Mouse (Mus musculus): ENCODE measurements at regions not wholly inside any gene's neighbourhood (a gene's known extent, or its start where the extent isn't known, plus 50 kb on each side); places are given as distances from the start of the nearest gene placed in this dataset.

DNA sequence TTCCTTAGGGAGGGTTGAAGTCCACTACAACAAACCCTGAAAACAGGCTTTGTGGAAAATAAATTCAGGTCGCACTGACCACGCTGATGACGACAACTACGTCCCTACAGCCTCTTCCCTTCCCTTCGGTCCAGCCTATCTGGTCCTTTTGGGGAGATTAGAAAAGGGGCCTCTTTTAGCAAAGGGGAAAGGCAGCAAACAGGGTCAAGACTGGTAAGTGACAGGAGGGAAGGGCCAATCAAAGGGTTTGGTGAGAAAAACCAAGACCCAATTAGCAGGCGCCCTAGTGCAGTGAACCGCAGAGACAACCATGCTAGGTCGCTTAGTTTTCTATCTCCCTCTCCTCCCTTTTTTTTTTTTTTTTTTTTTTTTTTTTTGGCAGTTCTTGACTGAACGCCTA, 124.2 kb upstream of the Kit start:
- Histone ChIP-seq H3K4me1 (ENCODE audit: control insufficient read depth, insufficient read depth, low read length) (no peaks in the 10 kb centered on the region), H3K36me3 (ENCODE audit: control insufficient read depth, insufficient read depth) (no peaks in the 10 kb centered on the region), H3K27ac (ENCODE audit: low read length) (no peak overlapping the region), H3K9ac (ENCODE audit: low read length) (no peak overlapping the region), H3K27me3 (ENCODE audit: control insufficient read depth, insufficient read depth, low read length) (peaks cover 2% of the 10 kb centered on the region; the same call in 1 of the 2 replicates), H3K9me3 (replicated peaks; ENCODE audit: control insufficient read depth, low read length) (no peaks in the 10 kb centered on the region), H3K4me3 (ENCODE audit: low read length) (no peak overlapping the region), H3K4me2 (ENCODE audit: low read depth, low read length) (no peak overlapping the region)
- no peak for ATAC-seq (replicated peaks; ENCODE audit: extremely low read depth, insufficient read depth, low FRiP score)
- 56% methylated on average over 9 of the region's 9 CpGs for WGBS

DNA sequence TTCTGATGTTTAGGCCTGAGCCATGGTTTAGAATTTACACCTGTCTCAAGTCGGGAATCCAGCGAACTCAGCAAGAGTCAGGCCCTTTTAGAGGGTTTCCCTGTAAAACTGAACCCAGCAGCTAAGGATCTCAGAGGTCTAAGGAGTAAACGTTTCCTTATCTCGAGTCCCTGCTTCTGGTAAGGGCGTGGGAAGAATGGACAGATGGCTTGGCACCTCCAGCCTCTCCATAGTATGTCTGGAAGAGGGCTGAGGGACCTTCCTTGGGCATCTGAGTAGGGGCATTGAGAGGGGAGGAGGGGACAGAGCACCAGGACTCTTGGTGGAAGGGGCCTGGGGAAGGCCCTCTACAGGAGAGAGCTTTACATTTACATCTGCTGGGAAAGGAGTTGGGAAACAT, 123.6 kb upstream of the Kit start:
- WGBS = 43% methylated on average over 5 of the region's 5 CpGs
- H3K4me1 ChIP-seq (ENCODE audit: control insufficient read depth, insufficient read depth, low read length) = no peaks in the 10 kb centered on the region

DNA sequence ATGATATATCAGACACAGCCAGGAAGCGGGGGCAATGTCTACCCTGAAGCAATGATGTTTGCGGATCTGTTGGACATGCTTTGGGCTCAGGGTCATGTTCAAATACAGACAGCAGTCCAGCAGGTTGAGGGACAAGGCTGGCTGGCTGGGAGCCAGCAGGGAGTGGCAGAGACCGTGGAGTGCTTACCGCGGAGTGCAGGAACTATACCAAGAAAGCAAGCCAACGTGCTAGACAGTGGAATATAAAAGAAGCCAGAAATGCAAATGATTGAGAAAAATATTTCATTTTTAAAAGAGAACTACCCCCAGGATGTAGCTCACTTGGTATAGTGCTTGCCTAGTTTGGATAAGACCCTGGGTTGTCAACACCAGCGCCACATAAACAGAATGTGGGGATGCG, 123.0 kb upstream of the Kit start:
- Histone ChIP-seq H3K4me2 (ENCODE audit: low read depth, low read length) (no peak overlapping the region), H3K4me3 (ENCODE audit: low read length) (no peak overlapping the region), H3K9ac (ENCODE audit: low read length) (no peak overlapping the region), H3K9me3 (replicated peaks; ENCODE audit: control insufficient read depth, low read length) (no peaks in the 10 kb centered on the region), H3K36me3 (ENCODE audit: control insufficient read depth, insufficient read depth) (no peaks in the 10 kb centered on the region), H3K27me3 (ENCODE audit: control insufficient read depth, insufficient read depth, low read length) (peaks cover 2% of the 10 kb centered on the region; the same call in 1 of the 2 replicates), H3K4me1 (ENCODE audit: control insufficient read depth, insufficient read depth, low read length) (no peaks in the 10 kb centered on the region), H3K27ac (ENCODE audit: low read length) (no peak overlapping the region)
- ATAC-seq (replicated peaks; ENCODE audit: extremely low read depth, insufficient read depth, low FRiP score) = no peak
- 43% methylated on average over 8 of the region's 8 CpGs for WGBS

More for the DNA sequence above, 123.6 kb upstream of the Kit start:
- H3K4me3 ChIP-seq (ENCODE audit: low read length) = no peak overlapping the region
- no peak overlapping the region for H3K27ac ChIP-seq (ENCODE audit: low read length)
- H3K9me3 ChIP-seq (replicated peaks; ENCODE audit: control insufficient read depth, low read length) = no peaks in the 10 kb centered on the region
- ATAC-seq (replicated peaks; ENCODE audit: extremely low read depth, insufficient read depth, low FRiP score) = no peak
- H3K9ac ChIP-seq (ENCODE audit: low read length) = no peak overlapping the region
- peaks cover 2% of the 10 kb centered on the region; the same call in 1 of the 2 replicates for H3K27me3 ChIP-seq (ENCODE audit: control insufficient read depth, insufficient read depth, low read length)
- no peak overlapping the region for H3K4me2 ChIP-seq (ENCODE audit: low read depth, low read length)
- H3K36me3 ChIP-seq (ENCODE audit: control insufficient read depth, insufficient read depth) = no peaks in the 10 kb centered on the region

DNA sequence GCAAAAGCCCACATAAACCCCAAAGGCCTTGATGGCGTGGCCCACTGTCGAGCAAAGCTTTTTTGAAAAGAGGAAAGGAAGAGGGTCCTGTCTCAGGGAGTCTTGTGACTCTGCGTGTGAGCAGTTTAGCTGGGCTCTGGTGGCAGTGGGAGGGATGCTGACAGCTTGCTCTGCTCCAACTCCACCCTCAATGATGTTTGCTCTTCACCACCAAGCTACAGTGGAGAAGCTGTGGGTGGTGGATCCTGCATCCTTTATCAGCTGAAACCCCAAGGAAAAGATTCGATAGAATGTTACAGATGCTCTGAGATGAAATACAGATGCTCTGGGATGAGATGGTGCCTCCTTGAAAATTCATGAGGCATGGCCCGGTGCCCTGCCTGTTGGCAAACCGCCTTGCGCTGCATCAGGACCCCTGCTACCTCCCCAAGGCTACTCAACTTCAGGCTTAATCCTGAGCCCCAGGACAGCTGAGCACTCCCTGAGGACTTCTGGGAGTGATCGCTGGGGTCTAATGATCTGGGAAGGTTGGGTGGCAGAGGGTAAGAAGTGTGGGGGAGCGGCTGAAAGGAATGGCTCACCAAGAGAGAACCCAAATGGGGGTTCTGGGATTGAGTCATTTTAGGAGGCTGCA, 120.8 kb upstream of the Kit start:
- Histone ChIP-seq H3K27me3 (ENCODE audit: control insufficient read depth, insufficient read depth, low read length) (peaks cover 2% of the 10 kb centered on the region; the same call in 1 of the 2 replicates), H3K9me3 (replicated peaks; ENCODE audit: control insufficient read depth, low read length) (no peaks in the 10 kb centered on the region), H3K4me1 (ENCODE audit: control insufficient read depth, insufficient read depth, low read length) (no peaks in the 10 kb centered on the region), H3K9ac (ENCODE audit: low read length) (no peak overlapping the region), H3K27ac (ENCODE audit: low read length) (no peak overlapping the region), H3K4me2 (ENCODE audit: low read depth, low read length) (no peak overlapping the region), H3K36me3 (ENCODE audit: control insufficient read depth, insufficient read depth) (no peaks in the 10 kb centered on the region), H3K4me3 (ENCODE audit: low read length) (no peak overlapping the region)
- 72% methylated on average over 9 of the region's 9 CpGs for WGBS
- ATAC-seq (replicated peaks; ENCODE audit: extremely low read depth, insufficient read depth, low FRiP score) = no peak

DNA sequence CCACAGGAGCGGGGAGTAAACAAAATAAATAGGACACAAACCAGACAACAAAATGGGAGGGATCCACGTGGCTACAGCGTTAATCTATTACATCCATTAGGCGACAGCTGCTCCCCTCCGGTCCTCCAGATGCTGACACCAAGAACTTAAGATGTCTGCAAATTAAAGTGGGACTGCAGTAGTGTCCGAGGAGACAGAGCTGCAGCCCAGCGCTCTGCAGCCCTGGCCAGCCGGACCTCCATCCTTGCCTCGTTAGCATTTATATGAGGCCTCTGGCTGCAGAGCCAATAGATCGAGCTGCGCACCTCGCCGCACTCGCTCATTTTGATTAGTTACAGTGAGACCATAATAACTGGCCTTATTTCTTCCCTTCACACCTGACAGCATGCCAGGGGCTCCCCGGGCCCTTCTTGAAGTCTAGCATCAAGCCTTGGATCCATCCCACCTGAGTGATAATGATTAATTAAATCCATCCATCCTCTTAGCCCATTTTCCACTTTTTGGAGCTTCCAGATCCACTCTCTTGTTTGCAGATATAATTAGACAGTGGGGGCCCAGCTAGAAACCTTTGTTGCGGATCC, 119.7 kb upstream of the Kit start:
- H3K27me3 ChIP-seq (ENCODE audit: control insufficient read depth, insufficient read depth, low read length) = no peaks in the 10 kb centered on the region; the same call in 1 of the 2 replicates
- H3K4me1 ChIP-seq (ENCODE audit: control insufficient read depth, insufficient read depth, low read length) = no peaks in the 10 kb centered on the region
- no peak for ATAC-seq (replicated peaks; ENCODE audit: extremely low read depth, insufficient read depth, low FRiP score)
- H3K4me2 ChIP-seq (ENCODE audit: low read depth, low read length) = no peak overlapping the region
- no peaks in the 10 kb centered on the region for H3K36me3 ChIP-seq (ENCODE audit: control insufficient read depth, insufficient read depth)
- H3K4me3 ChIP-seq (ENCODE audit: low read length) = no peak overlapping the region
- no peak overlapping the region for H3K9ac ChIP-seq (ENCODE audit: low read length)
- H3K27ac ChIP-seq (ENCODE audit: low read length) = no peak overlapping the region
- H3K9me3 ChIP-seq (replicated peaks; ENCODE audit: control insufficient read depth, low read length) = no peaks in the 10 kb centered on the region
- WGBS = 79% methylated on average over 16 of the region's 16 CpGs

DNA sequence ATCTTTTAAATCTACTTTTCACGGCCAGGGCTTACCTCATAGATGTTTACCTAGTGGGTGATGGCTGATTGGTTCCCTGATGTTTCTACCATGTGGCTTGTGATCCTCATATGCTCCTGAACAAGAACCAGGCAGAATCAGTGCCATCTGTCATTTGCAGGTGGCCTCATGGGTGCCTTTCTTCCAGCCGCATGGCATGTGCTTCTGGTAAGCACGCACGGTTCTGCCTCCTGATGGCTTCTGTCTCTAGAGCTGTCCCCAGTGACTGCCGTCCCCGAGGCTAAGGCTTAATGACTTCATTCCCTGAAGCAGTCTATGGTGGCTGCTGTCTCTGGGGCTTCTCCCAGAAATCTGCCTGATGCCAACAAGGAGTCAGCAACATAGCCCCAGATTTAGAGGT, 117.3 kb upstream of the Kit start:
- 0 out of 2 replicates have a peak, but pooled peaks cover 3% of the 10 kb centered on the region for H3K4me1 ChIP-seq (ENCODE audit: control insufficient read depth, insufficient read depth, low read length)

DNA sequence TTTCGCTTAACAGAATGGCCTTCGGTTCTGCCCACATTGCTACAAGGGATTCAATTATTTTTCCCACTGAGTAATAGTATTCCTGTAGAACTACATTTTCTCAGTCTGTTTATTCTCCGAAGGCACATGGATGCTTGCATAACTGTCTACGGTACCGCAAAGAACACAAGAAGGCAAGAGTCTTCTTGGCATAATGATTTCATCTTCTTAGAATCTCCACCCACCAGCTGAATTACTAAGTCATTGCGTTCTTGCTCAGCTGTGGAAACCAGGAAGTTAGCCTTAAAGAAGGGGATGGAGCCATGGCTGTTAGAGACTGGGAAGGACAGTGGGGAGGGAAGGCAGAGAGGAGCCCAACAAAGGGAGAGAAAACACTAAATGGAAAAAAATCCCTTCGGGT, 116.4 kb upstream of the Kit start:
- Histone ChIP-seq H3K36me3 (ENCODE audit: control insufficient read depth, insufficient read depth) (no peaks in the 10 kb centered on the region), H3K4me1 (ENCODE audit: control insufficient read depth, insufficient read depth, low read length) (0 out of 2 replicates have a peak, but pooled peaks cover 3% of the 10 kb centered on the region), H3K27ac (ENCODE audit: low read length) (no peak overlapping the region), H3K4me2 (ENCODE audit: low read depth, low read length) (no peak overlapping the region), H3K9ac (ENCODE audit: low read length) (no peak overlapping the region), H3K27me3 (ENCODE audit: control insufficient read depth, insufficient read depth, low read length) (no peaks in the 10 kb centered on the region), H3K4me3 (ENCODE audit: low read length) (no peak overlapping the region), H3K9me3 (replicated peaks; ENCODE audit: control insufficient read depth, low read length) (no peaks in the 10 kb centered on the region)
- WGBS = 87% methylated on average over 7 of the region's 7 CpGs
- no peak for ATAC-seq (replicated peaks; ENCODE audit: extremely low read depth, insufficient read depth, low FRiP score)

More for the DNA sequence above, 117.3 kb upstream of the Kit start:
- ATAC-seq (replicated peaks; ENCODE audit: extremely low read depth, insufficient read depth, low FRiP score) = no peak
- 82% methylated on average over 6 of the region's 6 CpGs for WGBS
- Histone ChIP-seq H3K9me3 (replicated peaks; ENCODE audit: control insufficient read depth, low read length) (no peaks in the 10 kb centered on the region), H3K4me3 (ENCODE audit: low read length) (no peak overlapping the region), H3K9ac (ENCODE audit: low read length) (no peak overlapping the region), H3K36me3 (ENCODE audit: control insufficient read depth, insufficient read depth) (no peaks in the 10 kb centered on the region), H3K27me3 (ENCODE audit: control insufficient read depth, insufficient read depth, low read length) (no peaks in the 10 kb centered on the region), H3K27ac (ENCODE audit: low read length) (no peak overlapping the region), H3K4me2 (ENCODE audit: low read depth, low read length) (no peak overlapping the region)

DNA sequence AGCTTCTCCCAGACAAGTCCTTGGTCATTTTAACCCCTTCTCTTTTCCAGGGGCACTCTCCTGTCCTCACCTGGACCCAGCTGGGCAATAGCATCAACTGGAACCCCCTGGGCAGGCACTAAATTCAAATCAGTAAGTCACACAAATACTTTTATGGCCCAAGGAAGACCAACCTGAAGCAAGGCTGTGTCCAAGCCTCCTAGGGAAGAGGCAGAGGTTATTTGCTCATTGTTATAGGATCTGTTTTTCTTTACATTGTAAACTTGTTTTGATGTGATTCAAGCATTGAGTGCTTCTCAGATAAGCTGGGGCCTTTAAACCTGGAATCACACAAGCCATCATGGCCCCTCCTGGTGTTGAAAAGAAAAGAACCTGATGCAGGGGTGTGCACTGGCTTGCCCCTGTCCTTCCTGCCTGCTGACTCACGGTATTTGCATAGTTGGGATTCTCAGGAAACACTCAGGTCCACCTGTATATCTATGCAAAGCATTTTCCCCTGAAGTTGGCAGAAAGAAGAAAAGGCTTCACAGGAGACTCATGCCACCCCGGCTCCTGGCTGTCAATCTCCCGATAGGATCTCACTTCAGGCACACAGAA, 114.9 kb upstream of the Kit start:
- H3K9ac ChIP-seq (ENCODE audit: low read length) = no peak overlapping the region
- 45% methylated on average over 3 of the region's 3 CpGs for WGBS
- 0 out of 2 replicates have a peak, but pooled peaks cover 3% of the 10 kb centered on the region for H3K4me1 ChIP-seq (ENCODE audit: control insufficient read depth, insufficient read depth, low read length)
- no peak overlapping the region for H3K27ac ChIP-seq (ENCODE audit: low read length)
- H3K9me3 ChIP-seq (replicated peaks; ENCODE audit: control insufficient read depth, low read length) = no peaks in the 10 kb centered on the region
- no peak for ATAC-seq (replicated peaks; ENCODE audit: extremely low read depth, insufficient read depth, low FRiP score)
- no peaks in the 10 kb centered on the region for H3K27me3 ChIP-seq (ENCODE audit: control insufficient read depth, insufficient read depth, low read length)
- no peak overlapping the region for H3K4me2 ChIP-seq (ENCODE audit: low read depth, low read length)
- no peak overlapping the region for H3K4me3 ChIP-seq (ENCODE audit: low read length)
- H3K36me3 ChIP-seq (ENCODE audit: control insufficient read depth, insufficient read depth) = no peaks in the 10 kb centered on the region

DNA sequence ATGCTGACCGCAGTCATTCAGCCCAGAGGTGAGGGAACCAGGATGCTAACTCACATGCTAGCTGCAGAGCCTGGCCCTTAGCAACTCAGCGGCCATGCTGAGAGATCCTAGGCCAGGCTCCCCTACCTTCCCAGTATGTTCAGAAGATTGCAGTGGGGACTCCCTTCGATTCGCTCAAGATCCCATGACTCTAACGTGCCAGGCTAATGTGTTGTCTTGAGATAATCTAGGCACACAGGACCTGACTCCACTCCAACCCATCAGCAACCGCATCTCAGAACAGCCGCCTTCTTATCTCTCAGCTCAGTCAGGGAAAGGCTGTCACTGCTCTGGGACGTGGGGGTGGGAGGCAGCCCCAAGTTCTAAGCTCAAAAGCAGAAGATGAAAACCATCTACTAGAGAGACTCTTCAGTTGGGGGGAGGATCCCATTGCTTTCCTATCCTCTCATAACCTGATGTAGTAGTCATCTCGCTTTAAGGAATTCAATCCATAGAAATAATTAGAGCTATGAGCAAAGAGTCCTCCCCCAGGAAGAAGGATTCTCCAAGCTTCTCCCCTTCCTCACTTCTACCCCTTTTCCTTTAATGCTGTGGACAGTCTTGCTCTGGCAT, 114.2 kb upstream of the Kit start:
- no peaks in the 10 kb centered on the region for H3K27me3 ChIP-seq (ENCODE audit: control insufficient read depth, insufficient read depth, low read length)
- H3K27ac ChIP-seq (ENCODE audit: low read length) = no peak overlapping the region
- H3K4me1 ChIP-seq (ENCODE audit: control insufficient read depth, insufficient read depth, low read length) = 0 out of 2 replicates have a peak, but pooled peaks cover 3% of the 10 kb centered on the region
- H3K4me3 ChIP-seq (ENCODE audit: low read length) = no peak overlapping the region
- H3K36me3 ChIP-seq (ENCODE audit: control insufficient read depth, insufficient read depth) = no peaks in the 10 kb centered on the region
- no peaks in the 10 kb centered on the region for H3K9me3 ChIP-seq (replicated peaks; ENCODE audit: control insufficient read depth, low read length)
- no peak overlapping the region for H3K4me2 ChIP-seq (ENCODE audit: low read depth, low read length)
- WGBS = 31% methylated on average over 9 of the region's 9 CpGs
- ATAC-seq (replicated peaks; ENCODE audit: extremely low read depth, insufficient read depth, low FRiP score) = no peak
- no peak overlapping the region for H3K9ac ChIP-seq (ENCODE audit: low read length)
